Mouse (Mus musculus): Measurements from ENCODE around the gene Klra3. TPM values are rescaled to one million over a fixed set of nuclear protein-coding genes. Genes with fewer than 3 reads are reported as not detected.
"Not testable (repeated sequence)": the region's sequence is repeated elsewhere in the genome, so short reads cannot be mapped to it uniquely, and the experiment has no call there.

The Klra3 gene
- polyA plus RNA-seq (2014; fragmentation: Nextera tagmentation; extraction: Ambion mirVana) = not detected in 2 replicates

- ATAC-seq (replicated peaks; ENCODE audit: low FRiP score) (no peak), DNase-seq (ENCODE audit: low spot score) (no peak)
- H3K9me3 ChIP-seq (ENCODE audit: control insufficient read depth, low read length) = no peaks in the 10 kb centered on the region
- no peaks in the 10 kb centered on the region for H3K27me3 ChIP-seq (ENCODE audit: control insufficient read depth, insufficient read depth, low read length)
- WGBS = 91% methylated on average over 8 of the region's 8 CpGs
- no peak within 1 kb of the TSS for H3K9ac ChIP-seq (ENCODE audit: low read length)
- H3K4me2 ChIP-seq (ENCODE audit: low read depth, low read length, severe bottlenecking) = no peak within 1 kb of the TSS
- no peaks in the 10 kb centered on the region for H3K36me3 ChIP-seq (ENCODE audit: control insufficient read depth, insufficient read depth, low read length)
- no peak within 1 kb of the TSS for H3K27ac ChIP-seq (ENCODE audit: low read depth, low read length)
- H3K4me1 ChIP-seq (replicated peaks; ENCODE audit: control insufficient read depth, insufficient read depth, low read length) = no peaks in the 10 kb centered on the region
- no peak within 1 kb of the TSS for H3K4me3 ChIP-seq (ENCODE audit: low read depth, low read length)
Measured at GRCm38 (mm10) chr6:130337411-130337810, at the start of gene Klra3. TSS of gene Klra3 (minus strand) at chr6:130337574.

DNA sequence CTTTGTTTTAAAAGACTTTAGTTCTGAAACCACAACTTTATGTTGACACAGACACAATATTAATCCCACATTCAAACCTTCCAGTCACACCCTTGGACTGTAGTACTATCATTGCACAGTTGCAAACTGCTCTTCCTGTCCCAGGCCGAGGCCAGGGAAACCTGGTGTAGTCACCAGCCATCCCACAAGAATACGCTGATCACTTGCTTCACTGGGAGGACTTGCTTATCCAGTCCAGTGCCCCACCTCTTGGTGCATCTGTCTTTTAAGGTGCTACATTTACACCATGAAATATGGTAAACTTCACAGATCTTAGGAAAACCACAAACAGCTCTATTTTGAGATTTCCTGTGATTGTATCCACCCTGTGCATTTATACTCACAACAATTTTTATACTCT, 49.4 kb upstream of the Klra3 start, which contains the start of gene Klra1:
Klra1 (minus strand) TSS at position 125 of the 400 bp plus-strand sequence.
- no peak for ATAC-seq (replicated peaks; ENCODE audit: low FRiP score)
- H3K4me2 ChIP-seq (ENCODE audit: low read depth, low read length, severe bottlenecking) = no peak within 1 kb of the TSS
- H3K36me3 ChIP-seq (ENCODE audit: control insufficient read depth, insufficient read depth, low read length) = no peaks in the 10 kb centered on the region
- no peaks in the 10 kb centered on the region for H3K9me3 ChIP-seq (ENCODE audit: control insufficient read depth, low read length)
- DNase-seq (ENCODE audit: low spot score) = no peak
- H3K4me3 ChIP-seq (ENCODE audit: low read depth, low read length) = no peak within 1 kb of the TSS
- no peak within 1 kb of the TSS for H3K9ac ChIP-seq (ENCODE audit: low read length)
- H3K27ac ChIP-seq (ENCODE audit: low read depth, low read length) = no peak within 1 kb of the TSS
- H3K27me3 ChIP-seq (ENCODE audit: control insufficient read depth, insufficient read depth, low read length) = no peaks in the 10 kb centered on the region
- no peaks in the 10 kb centered on the region for H3K4me1 ChIP-seq (replicated peaks; ENCODE audit: control insufficient read depth, insufficient read depth, low read length)
- WGBS = 93% methylated on average over 2 of the region's 2 CpGs

GRCm38 (mm10) chr6:130385803-130386202, 48.4 kb upstream of the Klra3 start:
- H3K27me3 ChIP-seq (ENCODE audit: control insufficient read depth, insufficient read depth, low read length) = no peaks in the 10 kb centered on the region
- DNase-seq (ENCODE audit: low spot score) (no peak), ATAC-seq (replicated peaks; ENCODE audit: low FRiP score) (no peak)
- H3K4me2 ChIP-seq (ENCODE audit: low read depth, low read length, severe bottlenecking) = no peak overlapping the region
- 63% methylated on average over 1 of the region's 1 CpGs for WGBS
- no peaks in the 10 kb centered on the region for H3K4me1 ChIP-seq (replicated peaks; ENCODE audit: control insufficient read depth, insufficient read depth, low read length)
- no peaks in the 10 kb centered on the region for H3K9me3 ChIP-seq (ENCODE audit: control insufficient read depth, low read length)
- H3K36me3 ChIP-seq (ENCODE audit: control insufficient read depth, insufficient read depth, low read length) = no peaks in the 10 kb centered on the region
- H3K9ac ChIP-seq (ENCODE audit: low read length) = no peak overlapping the region
- no peak overlapping the region for H3K27ac ChIP-seq (ENCODE audit: low read depth, low read length)
- no peak overlapping the region for H3K4me3 ChIP-seq (ENCODE audit: low read depth, low read length)

- no peaks in the 10 kb centered on the region for H3K36me3 ChIP-seq (ENCODE audit: control insufficient read depth, insufficient read depth, low read length)
- WGBS = 76% methylated on average over 4 of the region's 4 CpGs
- no peak for ATAC-seq (replicated peaks; ENCODE audit: low FRiP score)
- H3K9ac ChIP-seq (ENCODE audit: low read length) = no peak overlapping the region
- H3K4me3 ChIP-seq (ENCODE audit: low read depth, low read length) = no peak overlapping the region
- no peaks in the 10 kb centered on the region; the same call in 1 of the 2 replicates for H3K9me3 ChIP-seq (ENCODE audit: control insufficient read depth, low read length)
- H3K4me1 ChIP-seq (replicated peaks; ENCODE audit: control insufficient read depth, insufficient read depth, low read length) = no peaks in the 10 kb centered on the region
- H3K27me3 ChIP-seq (ENCODE audit: control insufficient read depth, insufficient read depth, low read length) = no peaks in the 10 kb centered on the region
- no peak overlapping the region for H3K4me2 ChIP-seq (ENCODE audit: low read depth, low read length, severe bottlenecking)
- H3K27ac ChIP-seq (ENCODE audit: low read depth, low read length) = no peak overlapping the region
- no peak for DNase-seq (ENCODE audit: low spot score)
Measured at GRCm38 (mm10) chr6:130382375-130382774, 45.0 kb upstream of the Klra3 start.

DNA sequence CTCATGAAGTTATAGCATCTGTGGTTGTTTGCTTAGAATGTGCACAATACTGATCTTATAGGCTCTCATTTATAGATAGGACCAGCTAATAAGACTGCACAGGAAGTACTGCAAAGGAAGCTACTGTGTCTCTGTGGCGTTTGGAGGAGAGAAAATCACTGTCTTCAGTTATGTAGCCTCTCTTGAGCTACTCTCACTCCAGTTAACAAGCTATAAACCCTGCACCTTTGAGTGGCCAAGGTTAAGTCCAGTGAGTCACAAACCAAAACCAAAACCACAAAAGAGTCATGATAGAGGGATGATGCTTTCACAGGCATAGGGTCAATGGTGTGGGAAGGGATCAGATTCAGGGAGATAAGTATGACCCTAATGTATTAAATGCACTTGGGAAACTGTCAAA, 8.0 kb upstream of the Klra3 start:
- not testable (repeated sequence) for H3K27ac ChIP-seq (ENCODE audit: low read depth, low read length); H3K27me3 ChIP-seq (ENCODE audit: control insufficient read depth, insufficient read depth, low read length); H3K9ac ChIP-seq (ENCODE audit: low read length); DNase-seq (ENCODE audit: low spot score); H3K9me3 ChIP-seq (ENCODE audit: control insufficient read depth, low read length); H3K36me3 ChIP-seq (ENCODE audit: control insufficient read depth, insufficient read depth, low read length); H3K4me3 ChIP-seq (ENCODE audit: low read depth, low read length); H3K4me1 ChIP-seq (replicated peaks; ENCODE audit: control insufficient read depth, insufficient read depth, low read length); ATAC-seq (replicated peaks; ENCODE audit: low FRiP score); H3K4me2 ChIP-seq (ENCODE audit: low read depth, low read length, severe bottlenecking)
- WGBS = 38% methylated on average over 1 of the region's 1 CpGs

DNA sequence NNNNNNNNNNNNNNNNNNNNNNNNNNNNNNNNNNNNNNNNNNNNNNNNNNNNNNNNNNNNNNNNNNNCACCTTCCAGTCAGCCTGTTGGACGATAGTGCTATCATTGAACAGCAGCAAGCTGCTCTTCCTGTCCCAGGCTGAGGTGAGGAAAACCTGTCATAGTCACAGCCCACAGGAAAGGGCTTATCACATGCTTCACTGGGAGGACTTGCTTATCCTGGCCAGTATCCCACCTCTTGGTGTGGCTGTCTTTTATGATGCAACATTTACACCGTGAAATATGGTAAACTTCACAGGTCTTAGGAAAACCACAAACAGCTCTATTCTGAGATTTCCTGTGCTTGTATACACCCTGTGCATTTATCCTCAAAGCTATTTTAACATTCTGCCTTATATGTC, 4.6 kb upstream of the Klra3 start:
- H3K4me1 ChIP-seq (replicated peaks; ENCODE audit: control insufficient read depth, insufficient read depth, low read length); DNase-seq (ENCODE audit: low spot score); H3K9me3 ChIP-seq (ENCODE audit: control insufficient read depth, low read length); H3K4me3 ChIP-seq (ENCODE audit: low read depth, low read length); ATAC-seq (replicated peaks; ENCODE audit: low FRiP score); H3K9ac ChIP-seq (ENCODE audit: low read length); H3K36me3 ChIP-seq (ENCODE audit: control insufficient read depth, insufficient read depth, low read length); H3K27me3 ChIP-seq (ENCODE audit: control insufficient read depth, insufficient read depth, low read length); H3K4me2 ChIP-seq (ENCODE audit: low read depth, low read length, severe bottlenecking); H3K27ac ChIP-seq (ENCODE audit: low read depth, low read length): not testable (repeated sequence)
- WGBS = 91% methylated on average over 2 of the region's 2 CpGs

GRCm38 (mm10) chr6:130287984-130288649, 49.3 kb downstream of the Klra3 start:
- no peak for DNase-seq (ENCODE audit: low spot score)
- Histone ChIP-seq H3K27ac (ENCODE audit: low read depth, low read length) (no peak overlapping the region), H3K9ac (ENCODE audit: low read length) (no peak overlapping the region), H3K9me3 (ENCODE audit: control insufficient read depth, low read length) (no peaks in the 10 kb centered on the region), H3K4me3 (ENCODE audit: low read depth, low read length) (no peak overlapping the region), H3K4me2 (ENCODE audit: low read depth, low read length, severe bottlenecking) (no peak overlapping the region), H3K36me3 (ENCODE audit: control insufficient read depth, insufficient read depth, low read length) (no peaks in the 10 kb centered on the region), H3K27me3 (ENCODE audit: control insufficient read depth, insufficient read depth, low read length) (no peaks in the 10 kb centered on the region), H3K4me1 (replicated peaks; ENCODE audit: control insufficient read depth, insufficient read depth, low read length) (no peaks in the 10 kb centered on the region)
- no peak for ATAC-seq (replicated peaks; ENCODE audit: low FRiP score)

DNA sequence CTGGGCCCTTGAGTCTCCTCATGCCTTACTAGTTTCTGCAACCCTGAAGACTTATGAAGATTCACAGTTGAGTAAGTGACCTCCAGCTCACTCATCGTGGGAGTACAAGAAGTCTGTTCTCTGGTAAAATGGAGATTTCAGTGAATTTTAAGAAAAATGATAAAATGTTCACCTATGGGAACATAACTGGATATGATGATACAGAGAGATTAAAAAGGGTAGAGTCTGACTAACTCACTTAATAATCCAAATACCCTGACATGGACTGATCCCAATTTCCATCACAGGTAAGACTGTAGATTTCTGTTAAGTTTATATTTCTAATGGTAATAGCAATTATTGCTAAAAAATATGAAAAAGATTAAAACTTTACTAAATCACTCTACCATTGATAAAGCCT, 55.5 kb downstream of the Klra3 start, which contains the start of gene Klra10:
Klra10 (minus strand) TSS at position 101 of the 400 bp plus-strand sequence.
- not testable (repeated sequence) for H3K4me3 ChIP-seq (ENCODE audit: low read depth, low read length); H3K36me3 ChIP-seq (ENCODE audit: control insufficient read depth, insufficient read depth, low read length); ATAC-seq (replicated peaks; ENCODE audit: low FRiP score); H3K4me1 ChIP-seq (replicated peaks; ENCODE audit: control insufficient read depth, insufficient read depth, low read length); H3K9me3 ChIP-seq (ENCODE audit: control insufficient read depth, low read length); DNase-seq (ENCODE audit: low spot score); H3K9ac ChIP-seq (ENCODE audit: low read length); H3K27me3 ChIP-seq (ENCODE audit: control insufficient read depth, insufficient read depth, low read length); H3K27ac ChIP-seq (ENCODE audit: low read depth, low read length); H3K4me2 ChIP-seq (ENCODE audit: low read depth, low read length, severe bottlenecking)
- 71% methylated on average over 1 of the region's 1 CpGs for whole genome bisulfite sequencing
